Mouse (Mus musculus): ENCODE data around the gene 1810046K07Rik.

DNA sequence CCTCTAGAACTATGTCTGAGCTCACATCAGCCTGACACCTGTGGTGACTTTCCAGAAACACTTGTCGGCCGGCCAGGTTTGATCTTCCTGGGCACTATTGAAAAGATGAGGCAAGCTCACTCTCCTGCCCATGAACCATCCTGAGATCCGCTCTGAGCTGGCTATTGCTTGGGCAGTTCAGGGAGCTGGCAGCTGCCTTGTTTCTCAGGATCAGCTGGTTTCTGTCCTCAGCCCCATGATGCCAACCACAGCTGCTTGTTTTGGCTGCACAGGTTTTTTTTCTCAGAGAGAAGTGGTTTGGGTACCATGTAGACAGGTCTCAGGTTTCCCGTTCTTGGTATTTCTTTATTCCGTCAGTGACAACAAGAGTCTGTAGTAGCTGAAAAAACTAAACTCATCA, 70.3 kb downstream of the 1810046K07Rik start:
- no peak for TF ChIP-seq CTCF (IDR thresholded peaks at IDR 0.05; ENCODE audit: low read depth)
- TF ChIP-seq EP300 (IDR thresholded peaks at IDR 0.05; ENCODE audit: low read depth): no peak
